ENCODE assay signal across 8 mouse cellular contexts in the genomic region with DNA sequence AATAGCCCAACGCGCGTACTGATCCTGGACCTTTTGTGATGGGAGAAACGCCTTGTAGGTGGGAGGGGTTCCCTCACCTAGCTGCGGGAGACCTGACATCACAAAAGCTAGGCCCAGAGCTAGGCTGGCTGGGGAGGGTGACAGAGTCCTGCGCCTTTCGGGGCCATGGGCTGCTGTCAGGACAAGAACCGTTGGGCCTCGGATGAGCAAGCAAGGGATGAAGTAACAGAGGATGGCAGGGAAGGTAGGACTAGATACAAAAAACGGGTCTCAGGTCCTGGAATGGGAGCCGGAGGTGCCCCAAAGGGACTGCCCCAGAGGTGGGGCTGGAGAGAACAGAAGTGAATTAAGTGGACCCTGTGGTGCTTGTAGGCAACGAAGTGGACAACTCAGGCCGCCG. TPM values are rescaled to one million over a fixed set of nuclear protein-coding genes. Genes with fewer than 3 reads are reported as not detected.
A peak's percentile ranks its signal among the peaks of the same experiment; 100 is the strongest.
DNase-seq lines count a peak whose midpoint lies in the region; ATAC-seq and TF ChIP-seq lines count a peak whose summit lies in the region.

Gene 1700092M07Rik (plus strand): TSS at position 116 of the 400 bp plus-strand sequence.

- peak within 1 kb of the TSS; percentile 94 for H3K4me2 ChIP-seq in embryonic facial prominence, embryonic 13.5 days
- H3K4me2 ChIP-seq in hindbrain, embryonic 15.5 days, result peak within 1 kb of the TSS; percentile 91
- H3K4me2 ChIP-seq in midbrain, embryonic 15.5 days, result peak within 1 kb of the TSS; percentile 93

- peaks cover 38% of the 10 kb centered on the region for H3K36me3 ChIP-seq in liver, adult 2 months (ENCODE audit: control insufficient read depth, insufficient read depth, low read length)
- H3K36me3 ChIP-seq in embryonic facial prominence, embryonic 13.5 days, result peaks cover 65% of the 10 kb centered on the region
- H3K36me3 ChIP-seq in hindbrain, embryonic 15.5 days, result peaks cover 48% of the 10 kb centered on the region
- H3K36me3 ChIP-seq in midbrain, embryonic 15.5 days (replicated peaks), result peaks cover 32% of the 10 kb centered on the region

- H3K27me3 ChIP-seq in liver, adult 2 months (ENCODE audit: control insufficient read depth, insufficient read depth, low read length), result no peaks in the 10 kb centered on the region
- H3K27me3 ChIP-seq in embryonic facial prominence, embryonic 13.5 days, result no peaks in the 10 kb centered on the region
- no peaks in the 10 kb centered on the region for H3K27me3 ChIP-seq in hindbrain, embryonic 15.5 days
- no peaks in the 10 kb centered on the region for H3K27me3 ChIP-seq in midbrain, embryonic 15.5 days (replicated peaks)

- no peaks in the 10 kb centered on the region for H3K9me3 ChIP-seq in embryonic facial prominence, embryonic 13.5 days
- H3K9me3 ChIP-seq in hindbrain, embryonic 15.5 days, result no peaks in the 10 kb centered on the region
- no peaks in the 10 kb centered on the region for H3K9me3 ChIP-seq in midbrain, embryonic 15.5 days

- H3K4me1 ChIP-seq in liver, adult 2 months (ENCODE audit: control insufficient read depth, insufficient read depth, low read length), result peaks cover 13% of the 10 kb centered on the region
- H3K4me1 ChIP-seq in embryonic facial prominence, embryonic 13.5 days, result peaks cover 25% of the 10 kb centered on the region
- H3K4me1 ChIP-seq in hindbrain, embryonic 15.5 days (replicated peaks), result peaks cover 36% of the 10 kb centered on the region
- peaks cover 34% of the 10 kb centered on the region for H3K4me1 ChIP-seq in midbrain, embryonic 15.5 days

- H3K27ac ChIP-seq in liver, adult 2 months (replicated peaks; ENCODE audit: insufficient read depth, low read depth, low read length), result peak within 1 kb of the TSS; percentile 95
- peak within 1 kb of the TSS; percentile 98 for H3K27ac ChIP-seq in embryonic facial prominence, embryonic 13.5 days
- H3K27ac ChIP-seq in hindbrain, embryonic 15.5 days (replicated peaks), result peak within 1 kb of the TSS; percentile 96
- peak within 1 kb of the TSS; percentile 97 for H3K27ac ChIP-seq in midbrain, embryonic 15.5 days

- H3K4me3 ChIP-seq in liver, adult 2 months (ENCODE audit: insufficient read depth, low read depth, low read length), result peak within 1 kb of the TSS; percentile 73
- peak within 1 kb of the TSS; percentile 96 for H3K4me3 ChIP-seq in embryonic facial prominence, embryonic 13.5 days
- H3K4me3 ChIP-seq in hindbrain, embryonic 15.5 days, result peak within 1 kb of the TSS; percentile 78
- peak within 1 kb of the TSS; percentile 75 for H3K4me3 ChIP-seq in midbrain, embryonic 15.5 days

- DNase-seq in liver, adult 2 months (ENCODE audit: extremely low read depth, low read depth, low spot score), result no peak
- no peak for DNase-seq in liver
- DNase-seq in embryo, embryonic 11 days, result no peak
- no peak for DNase-seq in adrenal gland, adult 18-20 months (ENCODE audit: low spot score in 2 of 2)
- DNase-seq in layer of hippocampus, postnatal 14 days (ENCODE audit: low spot score in 2 of 2), result no peak

- TF ChIP-seq CTCF in liver, adult 2 months (IDR thresholded peaks at IDR 0.05; ENCODE audit: low read depth, low read length), result no peak

- peaks cover 14% of the 10 kb centered on the region; the same call in 1 of the 2 replicates for H3K79me2 ChIP-seq in liver, adult 2 months (ENCODE audit: control insufficient read depth, insufficient read depth, low read length)

- 64% methylated on average over 14 of the region's 14 CpGs for WGBS in liver, adult 2 months
- 66% methylated on average over 14 of the region's 14 CpGs for WGBS in embryonic facial prominence, embryonic 13.5 days
- 68% methylated on average over 14 of the region's 14 CpGs for WGBS in hindbrain, embryonic 15.5 days
- 69% methylated on average over 14 of the region's 14 CpGs for WGBS in midbrain, embryonic 15.5 days

- peak within 1 kb of the TSS; percentile 96 for H3K9ac ChIP-seq in liver, adult 2 months (ENCODE audit: low read depth, low read length)
- H3K9ac ChIP-seq in embryonic facial prominence, embryonic 13.5 days, result peak within 1 kb of the TSS; percentile 97
- H3K9ac ChIP-seq in hindbrain, embryonic 15.5 days, result peak within 1 kb of the TSS; percentile 65
- H3K9ac ChIP-seq in midbrain, embryonic 15.5 days, result peak within 1 kb of the TSS; percentile 71

- TF ChIP-seq POLR2A in liver, adult 2 months (IDR thresholded peaks at IDR 0.05; ENCODE audit: extremely low read depth, insufficient read depth, low read length), result no peak

- ATAC-seq in embryonic facial prominence, embryonic 13.5 days (ENCODE audit: insufficient number of reproducible peaks, insufficient read depth, low FRiP score, low TSS enrichment, low read depth), result no peak
- no peak for ATAC-seq in hindbrain, embryonic 15.5 days (ENCODE audit: low FRiP score, low read depth)
- no peak for ATAC-seq in midbrain, embryonic 15.5 days (replicated peaks)

RNA-seq across cellular contexts. Expression of gene 1700092M07Rik, which starts in this region (rescaled TPM):
- total RNA-seq in liver, adult 2 months (2014; rRNA removed), result 0.83 TPM in 1 of 2 replicates, not detected in the other
- not detected in 2 replicates for polyA plus RNA-seq in liver, adult 2 months (2012; rRNA removed)
- polyA plus RNA-seq in embryonic facial prominence, embryonic 13.5 days (2015; fragmentation: Nextera tagmentation; extraction: Ambion mirVana), result 2.2 and 2.7 TPM in 2 replicates
- 1.3 and 1.7 TPM in 2 replicates for polyA plus RNA-seq in hindbrain, embryonic 15.5 days (2015; fragmentation: Nextera tagmentation; extraction: Ambion mirVana)
- 1.5 and 1.7 TPM in 2 replicates for polyA plus RNA-seq in midbrain, embryonic 15.5 days (2015; fragmentation: Nextera tagmentation; extraction: Ambion mirVana)
- total RNA-seq in adrenal gland, adult 18-20 months (2021), result 1 to 10 TPM; 2.0 to 2.3 TPM
- 1 to 10 TPM; 1.8 to 2.0 TPM for total RNA-seq in layer of hippocampus, postnatal 14 days (2021)
